Mouse (Mus musculus): ENCODE measurements around the gene Zdhhc5.

DNA sequence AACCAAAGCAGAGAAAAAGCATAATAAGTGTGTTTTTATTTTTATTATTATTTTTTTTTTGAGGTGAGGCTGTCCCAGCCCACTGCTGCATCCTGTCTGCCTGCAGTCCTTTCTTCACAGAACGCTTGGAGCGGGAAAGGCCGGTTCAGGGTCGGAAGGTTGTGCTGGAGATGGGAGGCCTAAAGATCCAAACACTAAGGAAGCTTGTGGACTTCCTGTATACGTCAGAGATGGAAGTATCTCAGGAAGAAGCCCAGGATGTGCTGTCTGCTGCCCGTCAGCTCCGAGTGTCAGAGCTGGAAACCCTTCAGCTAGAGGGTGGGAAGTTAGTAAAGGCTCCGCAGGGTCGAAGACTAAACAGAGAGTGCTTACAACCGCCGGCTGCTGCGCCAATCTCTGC is 48.9 kb downstream of the Zdhhc5 start:
- TF ChIP-seq EP300 (IDR thresholded peaks at IDR 0.05; ENCODE audit: low read depth): no peak
- no peak for TF ChIP-seq CTCF (IDR thresholded peaks at IDR 0.05; ENCODE audit: low read depth)
